Mouse (Mus musculus) stomach, postnatal 0 days (tissue): ENCODE measurements around the gene Ugt1a8.

Source experiments
- CTCF ChIP-seq: IDR thresholded peaks from 2 replicates; pipeline ENCODE4 v1.5.1; 2016; ENCODE audit warnings: antibody characterized with exemption, low read depth, mild to moderate bottlenecking, moderate library complexity
- EP300 ChIP-seq: optimal IDR thresholded peaks from 2 replicates; pipeline ENCODE3; 2016; ENCODE audit warnings: antibody characterized with exemption

DNA sequence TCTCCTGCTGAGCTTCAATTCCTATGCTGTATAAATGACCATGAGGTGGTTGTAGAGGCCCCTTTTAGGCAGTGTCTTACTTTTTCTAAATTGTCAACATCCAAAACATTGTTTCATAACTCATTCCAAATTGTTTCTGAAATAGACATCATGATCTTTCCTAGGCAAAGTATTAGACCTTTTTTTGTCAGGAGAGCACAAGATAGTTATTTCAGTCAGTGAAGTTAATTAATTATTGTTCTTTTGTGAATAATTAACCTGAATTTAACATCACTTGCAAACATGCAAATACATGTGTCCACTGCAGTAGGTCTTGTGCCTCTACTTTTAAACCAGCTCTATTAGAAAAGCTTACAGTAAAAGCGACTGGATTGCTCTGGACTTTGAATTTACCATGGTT lies 32.5 kb upstream of the Ugt1a8 start, which contains the start of gene Ugt1a10:
- no peak for TF ChIP-seq CTCF
- no peak for TF ChIP-seq EP300
